1 mouse cellular context compared by ENCODE assay signal in the genomic region with DNA sequence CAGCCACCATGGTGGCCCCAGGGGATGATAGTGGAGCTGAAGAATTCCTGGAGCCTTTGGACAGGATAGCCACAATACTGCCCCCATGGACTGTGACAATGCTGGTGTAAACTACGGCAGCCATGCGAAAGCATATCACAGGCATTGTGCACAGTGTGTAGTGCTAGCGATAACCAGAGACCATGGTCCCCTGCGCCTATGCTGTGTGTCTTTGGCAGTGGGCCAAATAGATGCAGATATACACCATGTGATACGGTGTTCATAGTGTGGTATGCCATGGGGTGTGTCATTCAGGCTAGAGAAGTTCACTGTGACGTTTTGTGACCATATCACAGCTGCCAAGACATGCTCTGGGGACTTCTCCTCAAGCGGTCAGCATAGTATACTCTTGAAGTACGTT.
TF ChIP-seq lines count a peak whose summit lies in the region.

No protein-coding gene starts in this region.

TF ChIP-seq in MEL, 35 proteins besides CTCF, POLR2A, EP300 and RAD21 (continued from another document):
- TF ChIP-seq BHLHE40 (IDR thresholded peaks at IDR 0.05; ENCODE audit: borderline replicate concordance, low read depth, low read length) = no peak
